Mouse (Mus musculus) liver, embryonic 13.5 days (tissue): ENCODE measurements at regions not wholly inside any gene's neighbourhood (a gene's known extent, or its start where the extent isn't known, plus 50 kb on each side); places are given as distances from the start of the nearest gene placed in this dataset.

Experiments
- ATAC-seq: fragments of 200-750 bp; cut with Nextera tagmentation; 2 replicates; pipeline ENCODE4 v1.8.0; 2017; ENCODE audit warnings: low read depth, mild to moderate bottlenecking, moderate number of reproducible peaks, moderate library complexity
- DNase-seq: peaks from one replicate; pipeline ENCODE4 v3.0.0; 2022
- H3K27ac ChIP-seq: fragments of 300-500 bp; sonication (generic); 2 replicates; pipeline ENCODE4 v1.5.1; 2015; ENCODE audit warnings: moderate library complexity, mild to moderate bottlenecking, inconsistent platforms
- H3K27me3 ChIP-seq: fragments of 300-500 bp; sonication (generic); 2 replicates; pipeline ENCODE4 v1.6.1; 2015; ENCODE audit warnings: mild to moderate bottlenecking, inconsistent platforms
- H3K36me3 ChIP-seq: fragments of 300-500 bp; sonication (generic); 2 replicates; pipeline ENCODE4 v1.6.1; 2015; ENCODE audit warnings: mild to moderate bottlenecking, inconsistent platforms
- H3K4me1 ChIP-seq: fragments of 300-500 bp; sonication (generic); replicated peaks from 2 replicates; pipeline ENCODE4 v1.6.1; 2015; ENCODE audit warnings: inconsistent platforms
- H3K4me2 ChIP-seq: fragments of 300-500 bp; sonication (generic); 2 replicates; pipeline ENCODE4 v1.6.1; 2015; ENCODE audit warnings: inconsistent platforms, mild to moderate bottlenecking, moderate library complexity
- H3K4me3 ChIP-seq: fragments of 300-500 bp; sonication (generic); replicated peaks from 2 replicates; pipeline ENCODE4 v1.5.1; 2015; ENCODE audit warnings: mild to moderate bottlenecking, inconsistent platforms
- H3K9ac ChIP-seq: fragments of 300-500 bp; sonication (generic); 2 replicates; pipeline ENCODE4 v1.6.1; 2015; ENCODE audit warnings: mild to moderate bottlenecking, inconsistent platforms
- H3K9me3 ChIP-seq: fragments of 300-500 bp; sonication (generic); replicated peaks from 2 replicates; pipeline ENCODE4 v1.6.1; 2016; ENCODE audit warnings: inconsistent platforms
- WGBS: fragments of 180-500 bp; shearing (Covaris S2); methylation state at CpG from one replicate; pipeline ENCODE4 v1.1.7; 2015; ENCODE audit not compliant: insufficient replicate concordance; 5-methylcytosine and 5-hydroxymethylcytosine counted together

- H3K27me3 ChIP-seq, result no peaks in the 10 kb centered on the region
- no peak for DNase-seq
Observed at GRCm38 (mm10) chr2:131436149-131436548, 55.1 kb upstream of the Smox start.

GRCm38 (mm10) chr2:131430474-131430873, 60.8 kb upstream of the Smox start:
- no peaks in the 10 kb centered on the region for H3K36me3 ChIP-seq
- WGBS, result 70% methylated on average over 4 of the region's 4 CpGs
- H3K27me3 ChIP-seq, result no peaks in the 10 kb centered on the region
- no peak overlapping the region for H3K4me2 ChIP-seq
- no peak overlapping the region for H3K4me3 ChIP-seq
- H3K27ac ChIP-seq, result no peak overlapping the region
- no peak overlapping the region for H3K9ac ChIP-seq
- ATAC-seq, result no peak
- DNase-seq, result no peak
- H3K4me1 ChIP-seq, result peaks cover 16% of the 10 kb centered on the region
- H3K9me3 ChIP-seq, result no peaks in the 10 kb centered on the region

More at GRCm38 (mm10) chr2:131436149-131436548, 55.1 kb upstream of the Smox start:
- 51% methylated on average over 9 of the region's 9 CpGs for WGBS
- no peaks in the 10 kb centered on the region for H3K4me1 ChIP-seq
- no peak overlapping the region for H3K4me2 ChIP-seq
- no peak overlapping the region for H3K9ac ChIP-seq
- H3K36me3 ChIP-seq, result no peaks in the 10 kb centered on the region
- no peak overlapping the region for H3K4me3 ChIP-seq
- H3K27ac ChIP-seq, result no peak overlapping the region
- ATAC-seq, result no peak
- no peaks in the 10 kb centered on the region for H3K9me3 ChIP-seq

DNA sequence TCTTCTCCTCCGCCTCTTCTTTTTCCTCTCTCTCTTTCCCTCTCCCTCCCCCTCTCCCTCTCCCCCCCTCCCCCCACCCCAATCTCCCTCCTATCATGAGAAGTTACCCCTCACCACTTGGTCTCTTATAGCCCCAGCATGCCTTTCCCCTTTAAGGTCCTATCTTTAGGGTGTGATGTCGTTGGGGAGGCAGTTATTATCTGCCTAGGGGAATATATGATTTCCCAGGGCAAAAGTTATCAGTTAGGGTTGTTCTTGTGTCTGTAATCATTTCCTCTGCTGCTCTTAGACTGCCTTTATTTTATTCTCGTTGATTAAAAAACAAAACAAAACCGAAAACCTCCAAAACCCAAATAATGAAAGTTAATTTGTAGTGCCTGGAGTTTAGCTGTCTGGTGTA, 63.2 kb upstream of the Smox start:
- H3K36me3 ChIP-seq, result no peaks in the 10 kb centered on the region
- 42% methylated on average over 4 of the region's 4 CpGs for WGBS
- no peaks in the 10 kb centered on the region for H3K9me3 ChIP-seq
- H3K27ac ChIP-seq, result no peak overlapping the region
- DNase-seq, result no peak
- H3K4me2 ChIP-seq, result no peak overlapping the region
- ATAC-seq, result no peak
- no peak overlapping the region for H3K4me3 ChIP-seq
- no peak overlapping the region for H3K9ac ChIP-seq
- H3K27me3 ChIP-seq, result no peaks in the 10 kb centered on the region
- peaks cover 17% of the 10 kb centered on the region for H3K4me1 ChIP-seq

GRCm38 (mm10) chr2:131426941-131427340, 64.4 kb upstream of the Smox start:
- no peak overlapping the region for H3K27ac ChIP-seq

DNA sequence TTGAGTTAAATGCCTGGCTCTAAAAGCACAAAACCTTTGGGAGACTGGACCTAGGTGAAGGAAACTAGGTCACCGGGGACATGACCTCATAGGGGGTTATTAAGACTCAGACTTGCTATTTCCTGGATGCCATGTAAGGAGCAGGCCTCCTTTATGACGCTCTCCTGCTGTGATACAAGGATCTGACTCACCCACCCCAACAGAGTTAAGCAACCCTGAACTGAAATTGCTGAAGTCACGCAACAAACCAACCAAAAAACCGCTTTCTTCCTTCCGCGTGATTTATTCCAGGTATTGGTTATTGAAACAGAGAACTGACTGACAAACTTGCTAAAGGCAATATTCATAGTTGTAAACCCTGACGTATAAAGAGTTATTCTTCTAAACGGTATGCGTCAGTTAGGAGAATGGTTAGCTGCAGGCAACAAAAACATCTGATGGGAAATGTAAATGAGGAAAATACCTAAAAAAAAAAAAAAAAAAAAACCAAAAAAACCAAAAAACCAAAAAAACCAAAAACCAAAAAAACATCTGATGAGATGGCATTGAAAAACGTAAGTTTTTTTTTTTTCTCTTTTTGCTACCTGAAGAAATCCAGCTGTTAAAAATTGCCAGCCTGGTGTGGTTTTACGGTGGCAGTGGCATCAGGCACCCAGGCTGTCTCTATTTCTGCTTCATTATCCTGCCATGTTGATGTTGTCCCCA, 67.5 kb upstream of the Smox start:
- Histone ChIP-seq H3K9me3 (no peaks in the 10 kb centered on the region), H3K4me1 (peaks cover 19% of the 10 kb centered on the region), H3K4me3 (no peak overlapping the region), H3K27me3 (no peaks in the 10 kb centered on the region), H3K27ac (no peak overlapping the region), H3K9ac (no peak overlapping the region), H3K4me2 (no peak overlapping the region), H3K36me3 (no peaks in the 10 kb centered on the region)
- no peak for ATAC-seq
- no peak for DNase-seq
- WGBS, result 68% methylated on average over 11 of the region's 11 CpGs

More at GRCm38 (mm10) chr2:131426941-131427340, 64.4 kb upstream of the Smox start:
- Histone ChIP-seq H3K4me1 (peaks cover 23% of the 10 kb centered on the region), H3K36me3 (no peaks in the 10 kb centered on the region), H3K27me3 (no peaks in the 10 kb centered on the region), H3K4me2 (no peak overlapping the region), H3K9me3 (no peaks in the 10 kb centered on the region), H3K4me3 (no peak overlapping the region), H3K9ac (no peak overlapping the region)
- DNase-seq (no peak), ATAC-seq (no peak)

DNA sequence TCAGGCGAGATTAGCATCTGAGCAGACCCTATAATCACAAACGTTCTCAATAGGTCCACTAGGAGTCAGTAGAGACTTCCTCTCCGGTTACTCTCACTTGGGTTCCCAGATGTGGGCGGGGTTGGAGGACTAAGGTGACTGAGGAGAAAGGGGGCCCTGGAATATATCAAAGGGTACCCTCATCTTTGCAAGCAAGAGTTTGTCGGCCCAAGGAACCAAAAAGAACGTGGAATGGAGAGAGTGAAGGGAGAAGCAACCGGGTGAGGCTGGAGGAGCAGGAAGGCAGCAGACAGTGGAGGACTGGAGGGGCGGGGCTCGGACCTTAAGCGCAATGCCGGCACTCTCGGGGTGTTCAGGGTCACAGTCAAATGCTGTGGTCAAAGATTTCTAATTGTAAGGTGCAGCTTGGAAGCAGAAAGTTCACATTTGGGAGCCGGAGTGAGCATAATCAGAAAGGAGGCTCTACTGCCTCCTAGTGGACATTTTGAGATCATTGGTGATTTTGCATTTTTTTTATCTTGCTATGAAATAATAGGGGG, 68.3 kb upstream of the Smox start:
- Histone ChIP-seq H3K9me3 (no peaks in the 10 kb centered on the region), H3K4me2 (peak overlapping the region; percentile 72), H3K4me3 (peak overlapping the region; percentile 53), H3K4me1 (peaks cover 14% of the 10 kb centered on the region), H3K36me3 (no peaks in the 10 kb centered on the region), H3K27me3 (no peaks in the 10 kb centered on the region), H3K27ac (no peak overlapping the region), H3K9ac (peak overlapping the region; percentile 55)
- peak; percentile 46 for DNase-seq
- WGBS, result 1% methylated on average over 13 of the region's 13 CpGs
- peak; percentile 62; the same call in 1 of the 2 replicates for ATAC-seq

DNA sequence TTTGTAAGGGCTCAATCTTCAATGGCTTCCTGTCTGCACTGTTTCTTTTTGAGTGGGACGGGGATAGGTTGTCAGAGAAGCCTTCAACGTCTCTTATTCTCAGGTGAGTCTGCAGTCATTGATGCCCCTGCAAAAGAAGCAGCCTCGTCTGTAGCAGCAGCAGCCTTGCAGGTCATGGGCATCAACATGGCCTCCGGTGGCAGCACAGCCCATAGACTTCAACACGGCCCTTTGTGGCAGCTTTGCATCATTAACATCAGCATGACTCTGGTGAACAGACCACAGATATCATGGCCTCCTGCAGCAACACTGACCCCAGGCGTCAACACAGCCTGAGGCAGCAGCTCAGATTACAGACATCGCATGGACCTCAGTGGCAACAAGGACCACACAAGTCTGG, 65.4 kb upstream of the Rnf24 start:
- no peak overlapping the region for H3K9ac ChIP-seq
- no peak for ATAC-seq

GRCm38 (mm10) chr2:131417472-131417871, 64.8 kb upstream of the Rnf24 start:
- WGBS, result 77% methylated on average over 2 of the region's 2 CpGs
- H3K36me3 ChIP-seq, result no peaks in the 10 kb centered on the region

More for the DNA sequence above, 65.4 kb upstream of the Rnf24 start:
- H3K27ac ChIP-seq, result no peak overlapping the region
- H3K4me3 ChIP-seq, result no peak overlapping the region
- H3K36me3 ChIP-seq, result no peaks in the 10 kb centered on the region
- 56% methylated on average over 7 of the region's 7 CpGs for WGBS
- H3K4me2 ChIP-seq, result no peak overlapping the region
- DNase-seq, result no peak
- H3K9me3 ChIP-seq, result no peaks in the 10 kb centered on the region
- no peaks in the 10 kb centered on the region for H3K27me3 ChIP-seq
- H3K4me1 ChIP-seq, result peaks cover 6% of the 10 kb centered on the region

GRCm38 (mm10) chr2:131416482-131416881, 63.8 kb upstream of the Rnf24 start:
- Histone ChIP-seq H3K9me3 (no peaks in the 10 kb centered on the region), H3K4me1 (0 out of 2 replicates have a peak, but pooled peaks cover 3% of the 10 kb centered on the region), H3K36me3 (no peaks in the 10 kb centered on the region), H3K27ac (no peak overlapping the region), H3K4me2 (no peak overlapping the region), H3K9ac (no peak overlapping the region), H3K27me3 (no peaks in the 10 kb centered on the region), H3K4me3 (no peak overlapping the region)
- 28% methylated on average over 6 of the region's 6 CpGs for WGBS
- DNase-seq (peak; percentile 19), ATAC-seq (no peak)

More at GRCm38 (mm10) chr2:131417472-131417871, 64.8 kb upstream of the Rnf24 start:
- Histone ChIP-seq H3K9ac (no peak overlapping the region), H3K9me3 (no peaks in the 10 kb centered on the region), H3K27ac (no peak overlapping the region), H3K4me3 (no peak overlapping the region), H3K27me3 (no peaks in the 10 kb centered on the region), H3K4me2 (no peak overlapping the region), H3K4me1 (no peaks in the 10 kb centered on the region)
- ATAC-seq, result no peak
- no peak for DNase-seq

DNA sequence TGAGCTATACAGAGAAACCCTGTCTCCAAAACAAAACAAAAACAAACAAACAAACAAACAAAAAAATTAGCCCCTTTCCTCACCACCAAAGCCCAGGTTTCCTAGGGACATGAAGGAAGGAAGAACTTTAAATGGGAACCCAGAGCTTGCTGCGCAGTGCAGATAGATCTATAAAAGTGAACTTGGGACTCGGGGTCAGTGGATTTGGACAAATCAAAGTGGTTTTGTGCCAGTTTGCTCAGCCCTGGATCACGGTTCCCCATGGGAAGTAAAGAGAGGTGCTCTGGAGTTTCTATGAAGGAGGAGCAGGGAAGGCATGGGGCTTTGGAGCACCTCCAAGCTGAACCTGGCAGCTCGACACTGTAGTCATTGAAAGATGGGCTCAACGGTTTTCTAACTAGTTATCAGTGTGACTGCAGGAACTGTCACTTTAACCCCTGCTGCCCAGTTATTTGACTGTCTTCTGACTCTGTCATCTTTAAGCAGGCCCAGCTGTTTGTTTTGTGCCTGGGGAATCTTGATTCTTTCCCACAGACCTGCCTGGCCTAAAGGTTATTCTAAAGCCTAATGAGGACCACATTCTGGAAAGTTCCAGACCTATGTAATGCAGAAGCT, 58.3 kb upstream of the Rnf24 start:
- Histone ChIP-seq H3K36me3 (no peaks in the 10 kb centered on the region), H3K4me2 (no peak overlapping the region), H3K4me3 (no peak overlapping the region), H3K27me3 (no peaks in the 10 kb centered on the region), H3K9ac (no peak overlapping the region), H3K4me1 (peaks cover 9% of the 10 kb centered on the region; the same call in 1 of the 2 replicates), H3K9me3 (no peaks in the 10 kb centered on the region), H3K27ac (no peak overlapping the region)
- DNase-seq (no peak), ATAC-seq (no peak)
- WGBS, result 46% methylated on average over 5 of the region's 5 CpGs

- no peaks in the 10 kb centered on the region for H3K9me3 ChIP-seq
- no peaks in the 10 kb centered on the region for H3K27me3 ChIP-seq
- H3K4me3 ChIP-seq, result no peak overlapping the region
- H3K36me3 ChIP-seq, result no peaks in the 10 kb centered on the region
- no peak overlapping the region for H3K4me2 ChIP-seq
- no peak for DNase-seq
- no peak for ATAC-seq
- H3K4me1 ChIP-seq, result peaks cover 9% of the 10 kb centered on the region; the same call in 1 of the 2 replicates
- no peak overlapping the region for H3K9ac ChIP-seq
- no peak overlapping the region for H3K27ac ChIP-seq
- WGBS, result 74% methylated on average over 5 of the region's 5 CpGs
Observed at GRCm38 (mm10) chr2:131407337-131407736, 54.6 kb upstream of the Rnf24 start.

DNA sequence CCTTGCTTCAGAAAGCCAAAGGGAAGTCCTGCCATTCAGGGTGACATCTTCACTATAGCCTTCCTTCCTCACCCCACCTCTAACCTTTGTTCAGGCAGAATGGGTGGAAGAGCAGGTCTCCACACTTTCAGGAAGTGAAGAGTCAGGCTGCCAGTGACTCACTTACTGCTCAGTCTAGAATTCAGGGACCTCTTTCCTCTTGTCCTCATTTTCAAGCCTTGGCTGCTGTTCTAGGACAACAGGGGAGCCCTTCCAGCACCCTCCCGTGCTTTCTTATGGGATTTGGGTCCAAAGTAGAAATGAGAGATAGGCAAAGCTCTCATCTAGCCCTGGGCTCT, 51.5 kb upstream of the Rnf24 start:
- WGBS, result 32% methylated on average over 1 of the region's 1 CpGs

More for the DNA sequence above, 51.5 kb upstream of the Rnf24 start:
- DNase-seq (no peak), ATAC-seq (no peak)
- H3K36me3 ChIP-seq, result no peaks in the 10 kb centered on the region
- no peak overlapping the region for H3K4me2 ChIP-seq
- no peaks in the 10 kb centered on the region for H3K9me3 ChIP-seq
- no peak overlapping the region for H3K9ac ChIP-seq
- H3K27me3 ChIP-seq, result no peaks in the 10 kb centered on the region
- H3K27ac ChIP-seq, result no peak overlapping the region
- H3K4me3 ChIP-seq, result no peak overlapping the region
- peaks cover 5% of the 10 kb centered on the region; the same call in 1 of the 2 replicates for H3K4me1 ChIP-seq
